Mouse (Mus musculus): ENCODE measurements around the gene Acp5.

DNA sequence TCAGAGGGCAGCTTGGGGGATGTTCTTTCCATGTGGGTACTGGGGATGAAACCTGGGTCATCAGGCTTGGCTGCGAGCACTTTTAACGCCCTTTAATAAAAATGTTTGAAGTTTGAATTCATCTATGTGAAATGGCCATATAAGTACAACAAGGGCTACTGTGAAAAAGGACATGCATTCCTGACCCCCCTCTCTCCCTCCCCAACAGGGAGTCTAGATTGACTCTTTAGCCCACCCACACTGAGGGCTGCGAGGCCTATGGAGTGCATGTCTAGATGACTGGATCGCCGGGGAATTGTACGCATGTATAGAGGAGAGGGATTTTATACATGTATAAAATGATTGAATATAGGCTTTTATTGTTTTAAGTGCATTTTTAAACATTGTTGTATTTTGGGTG is 49.5 kb downstream of the Acp5 start:
- no peak for TF ChIP-seq GATA1 (IDR thresholded peaks at IDR 0.05; ENCODE audit: borderline replicate concordance, low read length)
- no peak for TF ChIP-seq FLI1 (IDR thresholded peaks at IDR 0.05; ENCODE audit: low read length)
